Mouse (Mus musculus) gastrocnemius, postnatal 36 days (tissue): Measurements from ENCODE around the gene Pxn. TPM values are rescaled to one million over a fixed set of nuclear protein-coding genes. Genes with fewer than 3 reads are reported as not detected.

Source experiments
- DNase-seq, 2 experiments: peaks; one replicate each; pipeline ENCODE4 v3.0.0; 2022
- intact Hi-C: fragments of 180-260 bp; cut with DNase I; formaldehyde crosslinking; loops from one replicate; pipeline ENCODE4 v1.15.1; 2025
- long read RNA-seq, 2 experiments: library from polyadenylated mRNA; stranded (forward); transcript quantifications; one replicate each; pipeline ENCODE4 v2.0.0; 2021
- total RNA-seq, 2 experiments: library from RNA; stranded (reverse); gene quantifications; 2 replicates each; pipeline ENCODE4 v1.2.3; 2021

Gene Pxn
- total RNA-seq = 10 to 100 TPM; 78.1 to 80.7 TPM
- long read RNA-seq, experiment 1, partial matches to known transcripts = 19 of 35 reads
- long read RNA-seq, experiment 1, other reads (novel, unspliced or antisense) = 15 of 35 reads
- long read RNA-seq, experiment 2, partial matches to known transcripts = 27 of 49 reads
- long read RNA-seq, experiment 2, other reads (novel, unspliced or antisense) = 19 of 49 reads

GRCm38 (mm10) chr5:115506454-115507201 is at the start of gene Pxn:
Gene Pxn (plus strand): TSS chr5:115506676.
- intact Hi-C loops = loop anchor here (1.0 to 5.0 kb wide), 2 partner anchors 32 to 51 kb away; partner anchors contain the start of gene Rplp0
- peak; percentile 91 to 92 for DNase-seq

GRCm38 (mm10) chr5:115458918-115459317 is 47.6 kb upstream of the Pxn start:
- DNase-seq = no peak
- intact Hi-C loops = no loop called here

- intact Hi-C loops = no loop called here
- no peak for DNase-seq
Observed at GRCm38 (mm10) chr5:115464408-115465115, 41.9 kb upstream of the Pxn start.

GRCm38 (mm10) chr5:115465642-115466420 is 40.6 kb upstream of the Pxn start, which contains the start of gene Pla2g1b:
Gene Pla2g1b (plus strand): TSS chr5:115466262.
- no peak for DNase-seq
- intact Hi-C loops = no loop called here

GRCm38 (mm10) chr5:115469791-115470190 is 36.7 kb upstream of the Pxn start:
- no peak for DNase-seq
- intact Hi-C loops = no loop called here

GRCm38 (mm10) chr5:115470766-115471531 is 35.5 kb upstream of the Pxn start:
- DNase-seq = peak in 1 of 2 experiments; percentile 38

GRCm38 (mm10) chr5:115473191-115473590 is 33.3 kb upstream of the Pxn start:
- intact Hi-C loops = no loop called here

More at GRCm38 (mm10) chr5:115470766-115471531, 35.5 kb upstream of the Pxn start:
- intact Hi-C loops = no loop called here

GRCm38 (mm10) chr5:115474174-115474828 is 32.2 kb upstream of the Pxn start:
- intact Hi-C loops = no loop called here
- no peak for DNase-seq

More at GRCm38 (mm10) chr5:115473191-115473590, 33.3 kb upstream of the Pxn start:
- DNase-seq = no peak

- peak in 1 of 2 experiments; percentile 16 for DNase-seq
- intact Hi-C loops = no loop called here
Observed at GRCm38 (mm10) chr5:115475337-115476106, 31.0 kb upstream of the Pxn start.

GRCm38 (mm10) chr5:115476107-115476727 is 30.3 kb upstream of the Pxn start:
- intact Hi-C loops = no loop called here
- DNase-seq = no peak

- intact Hi-C loops = no loop called here
- no peak for DNase-seq
Observed at GRCm38 (mm10) chr5:115479561-115479960, 26.9 kb upstream of the Pxn start.

- intact Hi-C loops = no loop called here
Observed at GRCm38 (mm10) chr5:115480101-115480500, 26.4 kb upstream of the Pxn start.

GRCm38 (mm10) chr5:115482390-115483265 is 23.8 kb upstream of the Pxn start:
- DNase-seq = no peak
- intact Hi-C loops = no loop called here

More at GRCm38 (mm10) chr5:115480101-115480500, 26.4 kb upstream of the Pxn start:
- DNase-seq = no peak

GRCm38 (mm10) chr5:115483385-115483784 is 23.1 kb upstream of the Pxn start:
- DNase-seq = no peak
- intact Hi-C loops = no loop called here

GRCm38 (mm10) chr5:115483947-115484920 is 22.2 kb upstream of the Pxn start, which contains the start of gene Sirt4:
Gene Sirt4 (minus strand): TSS chr5:115484725.
- intact Hi-C loops = no loop called here
- peak; percentile 59 for DNase-seq

GRCm38 (mm10) chr5:115484996-115485395 is 21.5 kb upstream of the Pxn start:
- DNase-seq = no peak
- intact Hi-C loops = no loop called here
